Mouse (Mus musculus): ENCODE measurements around the gene 1700025G04Rik.

DNA sequence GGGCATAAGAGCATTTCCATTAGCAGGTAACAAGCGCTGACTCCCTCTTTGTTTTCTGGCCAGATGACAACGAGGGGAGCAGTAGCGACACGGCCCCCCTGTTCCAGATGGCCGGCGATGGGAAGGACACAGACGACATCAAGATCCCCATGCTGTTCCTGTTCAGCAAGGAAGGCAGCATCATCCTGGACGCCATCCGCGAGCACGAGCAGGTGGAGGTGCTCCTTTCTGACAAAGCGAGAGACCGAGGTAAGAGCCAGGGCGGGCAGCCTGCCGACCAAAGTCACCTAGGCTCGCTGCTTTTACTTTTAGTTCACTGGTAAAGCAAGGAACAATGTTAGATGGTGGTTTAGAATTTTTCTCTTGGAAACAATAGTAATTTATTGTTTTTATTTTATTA, 278.5 kb downstream of the 1700025G04Rik start:
- TF ChIP-seq CTCF (IDR thresholded peaks at IDR 0.05) (no peak), EP300 (IDR thresholded peaks at IDR 0.05) (no peak)

Data from lung, postnatal 0 days (tissue).